ENCODE assay signal across 25 mouse cellular contexts in genomic region chr3:115759659-115760058, GRCm38 (mm10). TPM values are rescaled to one million over a fixed set of nuclear protein-coding genes. Genes with fewer than 3 reads are reported as not detected.
DNase-seq lines count a peak whose midpoint lies in the region; TF ChIP-seq lines count a peak whose summit lies in the region.
"Had no signal": no experiment of that assay in that cellular context is flagged by ENCODE, and none has a peak within 500 bp of the region (broad histone marks: within the 10 kb centered on the region; RNA-seq: fewer than 3 reads in every experiment).

No protein-coding gene starts in this region.

- H3K36me3 ChIP-seq in heart, embryonic 10.5 days = no peaks in the 10 kb centered on the region
- H3K36me3 ChIP-seq: embryonic facial prominence, embryonic 13.5 days; embryonic facial prominence, embryonic 15.5 days; forebrain, embryonic 10.5 days; forebrain, embryonic 12.5 days; G1E had no signal

- H3K4me1 ChIP-seq in heart, embryonic 10.5 days = peaks cover 33% of the 10 kb centered on the region
- peaks cover 8% of the 10 kb centered on the region for H3K4me1 ChIP-seq in brown adipose tissue, adult 24 weeks (ENCODE audit: control insufficient read depth, insufficient read depth, insufficient read length, low read length)
- H3K4me1 ChIP-seq: embryonic facial prominence, embryonic 15.5 days had no signal

- WGBS in heart, embryonic 10.5 days = 93% methylated on average over 4 of the region's 4 CpGs

- H3K4me3 ChIP-seq in gastrocnemius, adult 2 months = no peak overlapping the region
- no peak overlapping the region for H3K4me3 ChIP-seq in heart, embryonic 10.5 days
- no peak overlapping the region for H3K4me3 ChIP-seq in brown adipose tissue, adult 24 weeks (ENCODE audit: insufficient read depth, low read depth, low read length)
- H3K4me3 ChIP-seq: embryonic facial prominence, embryonic 13.5 days; embryonic facial prominence, embryonic 15.5 days; erythroblast, embryonic 14.5 days; forebrain, embryonic 10.5 days; forebrain, embryonic 12.5 days had no signal

- no peaks in the 10 kb centered on the region for H3K27me3 ChIP-seq in heart, embryonic 10.5 days (ENCODE audit: insufficient read depth, poor library complexity, severe bottlenecking)
- H3K27me3 ChIP-seq: CH12.LX; embryonic facial prominence, embryonic 13.5 days; embryonic facial prominence, embryonic 15.5 days; forebrain, embryonic 12.5 days; Patski had no signal

- TF ChIP-seq CTCF in gastrocnemius, adult 2 months (IDR thresholded peaks at IDR 0.05) = no peak

- H3K27ac ChIP-seq in gastrocnemius, adult 2 months = peak overlapping the region; percentile 74
- H3K27ac ChIP-seq in heart, embryonic 10.5 days = 0 out of 2 replicates have a peak overlapping the region, but pooled peaks have one; percentile 85
- H3K27ac ChIP-seq in brown adipose tissue, adult 24 weeks (replicated peaks; ENCODE audit: low read depth, low read length) = peak overlapping the region; percentile 30; the same call in 1 of the 2 replicates
- H3K27ac ChIP-seq: embryonic facial prominence, embryonic 13.5 days; embryonic facial prominence, embryonic 15.5 days; forebrain, embryonic 10.5 days; forebrain, embryonic 12.5 days had no signal

- no peaks in the 10 kb centered on the region for H3K9me3 ChIP-seq in heart, embryonic 10.5 days
- H3K9me3 ChIP-seq: embryonic facial prominence, embryonic 13.5 days; embryonic facial prominence, embryonic 15.5 days; forebrain, embryonic 10.5 days; forebrain, embryonic 12.5 days; G1E had no signal

- DNase-seq in gastrocnemius, adult 2 months = no peak
- DNase-seq in gastrocnemius, postnatal 36 days = no peak
- no peak for DNase-seq in heart, embryonic 10.5 days (ENCODE audit: low spot score)
- DNase-seq in heart, adult 9 months (ENCODE audit: low spot score in 2 of 2) = no peak
- no peak for DNase-seq in urinary bladder, postnatal 14 days (ENCODE audit: low spot score)
- DNase-seq: adrenal gland, adult 8-10 months; adrenal gland, postnatal 14 days; adrenal gland, postnatal 36 days; B cell, adult 2 months; cerebellum, adult 11 months; cerebellum, adult 18-20 months; cerebellum, adult 8-10 months; cerebellum, adult 9-11 months; cerebellum, postnatal 14 days; cerebellum, postnatal 36 days; embryo, embryonic 11 days had no signal

- intact Hi-C loops in gastrocnemius, adult 2 months (cut with DNase I) = loop anchor here (2.0 kb wide), 1 partner anchor 45 kb away; the partner anchor contains the start of gene S1pr1
- intact Hi-C loops in gastrocnemius, postnatal 36 days (cut with DNase I) = loop anchor here (5.0 kb wide), 1 partner anchor 42 kb away; the partner anchor contains the start of gene S1pr1

RNA-seq across cellular contexts. Expression of gene S1pr1, which starts 44.8 kb away (rescaled TPM):
- total RNA-seq in gastrocnemius, adult 2 months (2021) = 10 to 100 TPM; 16.9 to 34.1 TPM
- total RNA-seq in gastrocnemius, postnatal 36 days (2021) = 10 to 100 TPM; 17.3 to 19.6 TPM
- polyA plus RNA-seq in heart, embryonic 10.5 days (2016; fragmentation: Nextera tagmentation; extraction: Ambion mirVana) = 48.7 and 82.4 TPM in 2 replicates
- 23.1 and 29.4 TPM in 2 replicates for polyA plus RNA-seq in brown adipose tissue, adult 24 weeks (2012; ENCODE audit: insufficient read depth, insufficient read length, missing spikeins)
- polyA plus RNA-seq: erythroblast, embryonic 14.5 days had no signal

Comparison
In these comparisons a context has a peak if more than half of its experiments do, and no peak if none do; other contexts are left out.
1. H3K27ac ChIP-seq: peak in every context shown above with its lines; median percentile 85 in heart, embryonic 10.5 days; 74 in gastrocnemius, adult 2 months; 30 in brown adipose tissue, adult 24 weeks.